ENCODE assay signal across 8 mouse cellular contexts in genomic region chr10:32890507-32891131, GRCm38 (mm10). TPM values are rescaled to one million over a fixed set of nuclear protein-coding genes. Genes with fewer than 3 reads are reported as not detected.
DNase-seq lines count a peak whose midpoint lies in the region; ATAC-seq and TF ChIP-seq lines count a peak whose summit lies in the region.

No protein-coding gene starts in this region.

- peak; percentile 73 for TF ChIP-seq CTCF in ES-Bruce4 (IDR thresholded peaks at IDR 0.05; ENCODE audit: low read depth, low read length)
- peak; percentile 55 for TF ChIP-seq CTCF in lung, postnatal 0 days (IDR thresholded peaks at IDR 0.05)

- peak; percentile 73 for ATAC-seq in hindbrain, embryonic 13.5 days (ENCODE audit: low FRiP score)
- ATAC-seq in lung, postnatal 0 days: no peak

- no peak for TF ChIP-seq EP300 in ES-Bruce4 (IDR thresholded peaks at IDR 0.05; ENCODE audit: insufficient read depth, low read depth, low read length)
- no peak for TF ChIP-seq EP300 in lung, postnatal 0 days (IDR thresholded peaks at IDR 0.05)

- peak overlapping the region; percentile 70 for H3K4me2 ChIP-seq in hindbrain, embryonic 13.5 days
- peak overlapping the region; percentile 96 for H3K4me2 ChIP-seq in lung, postnatal 0 days (replicated peaks; ENCODE audit: low read depth, low read length)

- H3K27ac ChIP-seq in ES-Bruce4 (ENCODE audit: insufficient read depth, low read length): no peak overlapping the region
- H3K27ac ChIP-seq in hindbrain, embryonic 13.5 days: peak overlapping the region; percentile 88
- no peak overlapping the region for H3K27ac ChIP-seq in lung, postnatal 0 days (ENCODE audit: low read length)

- peak overlapping the region; percentile 78 for H3K4me3 ChIP-seq in ES-Bruce4 (ENCODE audit: low read depth, low read length)
- H3K4me3 ChIP-seq in hindbrain, embryonic 13.5 days: peak overlapping the region; percentile 91
- H3K4me3 ChIP-seq in lung, postnatal 0 days (ENCODE audit: low read depth, low read length): peak overlapping the region; percentile 47

- WGBS in hindbrain, embryonic 13.5 days: 4% methylated on average over 12 of the region's 13 CpGs
- WGBS in lung, postnatal 0 days: 3% methylated on average over 13 of the region's 13 CpGs

- no peaks in the 10 kb centered on the region for H3K36me3 ChIP-seq in ES-Bruce4 (ENCODE audit: control insufficient read depth, insufficient read depth, low read length, poor library complexity, severe bottlenecking)
- H3K36me3 ChIP-seq in hindbrain, embryonic 13.5 days: no peaks in the 10 kb centered on the region
- H3K36me3 ChIP-seq in lung, postnatal 0 days (ENCODE audit: insufficient read depth, low read length): no peaks in the 10 kb centered on the region

- H3K4me1 ChIP-seq in ES-Bruce4 (ENCODE audit: control insufficient read depth, insufficient read depth, low read length): no peaks in the 10 kb centered on the region
- H3K4me1 ChIP-seq in hindbrain, embryonic 13.5 days (replicated peaks): 0 out of 2 replicates have a peak, but pooled peaks cover 4% of the 10 kb centered on the region
- H3K4me1 ChIP-seq in lung, postnatal 0 days (ENCODE audit: insufficient read depth, low read depth, low read length): no peaks in the 10 kb centered on the region

- peak overlapping the region; percentile 77; the same call in 1 of the 2 replicates for H3K9ac ChIP-seq in ES-Bruce4 (ENCODE audit: low read depth, poor library complexity, severe bottlenecking)
- H3K9ac ChIP-seq in hindbrain, embryonic 13.5 days: peak overlapping the region; percentile 91
- no peak overlapping the region for H3K9ac ChIP-seq in lung, postnatal 0 days (replicated peaks; ENCODE audit: low read depth)

- H3K9me3 ChIP-seq in ES-Bruce4 (replicated peaks; ENCODE audit: control insufficient read depth, insufficient read depth, low read length, poor library complexity, severe bottlenecking): no peaks in the 10 kb centered on the region
- no peaks in the 10 kb centered on the region for H3K9me3 ChIP-seq in hindbrain, embryonic 13.5 days
- H3K9me3 ChIP-seq in lung, postnatal 0 days (ENCODE audit: low read length): no peaks in the 10 kb centered on the region

- DNase-seq in cerebellum, adult 9-10 months: peak; percentile 43
- DNase-seq in frontal cortex, adult 2 months (ENCODE audit: extremely low spot score in 1 of 2, low spot score in 1 of 2): peak; percentile 52 to 82
- DNase-seq in layer of hippocampus, postnatal 14 days (ENCODE audit: low spot score in 2 of 2): peak; percentile 66 to 67
- DNase-seq in lung, postnatal 0 days (ENCODE audit: low spot score): peak; percentile 30
- DNase-seq in right cerebral cortex, adult 2 months (ENCODE audit: low spot score in 2 of 2): peak; percentile 76 to 81
- DNase-seq in thymus, postnatal 0 days (ENCODE audit: low spot score): no peak

- no peaks in the 10 kb centered on the region for H3K27me3 ChIP-seq in ES-Bruce4 (ENCODE audit: control insufficient read depth, insufficient read depth, low read length, poor library complexity, severe bottlenecking)
- H3K27me3 ChIP-seq in hindbrain, embryonic 13.5 days: no peaks in the 10 kb centered on the region
- peaks cover 3% of the 10 kb centered on the region for H3K27me3 ChIP-seq in lung, postnatal 0 days (replicated peaks; ENCODE audit: insufficient read depth, low read length)

- no peak for TF ChIP-seq POLR2A in ES-Bruce4 (IDR thresholded peaks at IDR 0.05; ENCODE audit: insufficient read depth, low read length)

RNA-seq across cellular contexts. Expression of gene Nkain2, which starts 0.4 kb away (rescaled TPM):
- polyA plus RNA-seq in ES-Bruce4 (2011; ENCODE audit: insufficient read depth, insufficient read length, low read depth, missing spikeins): not detected in 2 replicates
- 30.1 and 38.2 TPM in 2 replicates for polyA plus RNA-seq in frontal cortex, adult 2 months (2012; rRNA removed)
- polyA plus RNA-seq in hindbrain, embryonic 13.5 days (2015; fragmentation: Nextera tagmentation; extraction: Ambion mirVana): 8.1 and 9.5 TPM in 2 replicates
- 10 to 100 TPM; 27.7 to 30.0 TPM for total RNA-seq in layer of hippocampus, postnatal 14 days (2021)
- polyA plus RNA-seq in lung, postnatal 0 days (2015; fragmentation: Nextera tagmentation; extraction: Ambion mirVana): not detected in 2 replicates
- 0.06 TPM in 1 of 2 replicates, not detected in the other for polyA plus RNA-seq in thymus, postnatal 0 days (2015; fragmentation: Nextera tagmentation; extraction: Ambion mirVana)
